Mouse (Mus musculus) myocyte (in vitro differentiated cells): Measurements from ENCODE around the gene Fggy.

ENCODE experiments used
- MAX ChIP-seq: IDR thresholded peaks from one replicate; pipeline ENCODE4 v1.6.1; 2011; ENCODE audit warnings: low read depth, mild to moderate bottlenecking, control low read depth
- MYOD1 ChIP-seq, 3 experiments: IDR thresholded peaks; one replicate each; pipeline ENCODE4 v1.6.1; 2011; ENCODE audit warnings: control low read depth in 2 of 3, low read depth in 2 of 3, mild to moderate bottlenecking in 2 of 3, moderate library complexity in 1 of 3; ENCODE audit not compliant: insufficient read length in 2 of 3, control insufficient read depth in 1 of 3
- POLR2A ChIP-seq: IDR thresholded peaks from one replicate; pipeline ENCODE4 v1.6.1; 2011; ENCODE audit warnings: low read depth, mild to moderate bottlenecking, control low read depth, moderate library complexity; ENCODE audit not compliant: insufficient read length

DNA sequence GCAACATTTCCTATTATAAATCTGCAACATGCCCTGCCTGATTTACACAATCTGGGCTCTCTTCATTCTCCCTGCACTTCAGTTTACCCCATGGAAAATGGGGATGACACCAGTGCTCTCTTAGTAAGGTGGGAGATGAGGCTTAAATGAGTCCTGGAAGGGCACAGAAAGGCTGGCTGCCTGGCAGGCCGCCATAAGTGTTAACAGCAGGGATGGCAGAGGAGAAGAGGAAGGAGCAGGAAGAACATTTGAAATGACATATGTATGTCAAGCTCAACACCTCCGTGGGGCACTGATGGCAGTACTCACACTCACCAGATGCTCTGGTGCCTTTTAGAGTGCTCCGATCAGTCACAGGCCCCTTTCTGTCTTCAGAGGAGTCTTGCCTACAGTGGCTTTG, 308.6 kb downstream of the Fggy start:
- no peak for TF ChIP-seq POLR2A
- TF ChIP-seq MAX: no peak
- TF ChIP-seq MYOD1 (IDR thresholded peaks at IDR 0.05; ENCODE audit: control insufficient read depth in 1 of 3, insufficient read length in 2 of 3, low read depth in 2 of 3): no peak
